Mouse (Mus musculus) urinary bladder, postnatal 14 days (tissue): Measurements from ENCODE around the gene Ankrd9.

ENCODE experiments used
- DNase-seq: peaks from one replicate; pipeline ENCODE4 v3.0.0; 2021; ENCODE audit warnings: low spot score

Gene Ankrd9

GRCm38 (mm10) chr12:110978607-110979406 lies at the start of gene Ankrd9:
Gene Ankrd9, minus strand, starts transcription at chr12:110979040.
- peak; percentile 99 for DNase-seq

GRCm38 (mm10) chr12:111021577-111021976 lies 42.7 kb upstream of the Ankrd9 start:
- no peak for DNase-seq

- no peak for DNase-seq
These were observed 42.3 kb upstream of the Ankrd9 start for GRCm38 (mm10) chr12:111021138-111021537.

- no peak for DNase-seq
These were observed 40.2 kb upstream of the Ankrd9 start for GRCm38 (mm10) chr12:111019086-111019485.

DNA sequence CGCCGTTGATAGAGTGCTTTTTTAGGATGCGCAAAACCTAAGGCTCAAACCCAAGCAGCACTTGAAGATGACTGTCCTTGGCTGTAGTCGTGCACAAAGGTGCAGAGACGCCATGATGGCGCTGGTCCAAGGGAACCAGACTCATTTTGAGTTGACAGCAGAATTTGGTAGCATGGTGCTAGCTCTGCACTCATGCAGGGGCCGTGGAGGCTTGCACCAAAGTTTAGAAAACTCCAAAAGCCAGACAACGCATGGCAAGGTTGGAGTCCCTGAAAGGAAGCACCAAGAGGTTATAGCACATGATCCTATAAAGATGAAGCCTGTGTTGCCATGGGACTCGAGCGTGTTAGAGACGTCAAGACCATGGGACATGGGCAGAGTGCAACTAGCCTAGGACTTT lies 39.2 kb upstream of the Ankrd9 start:
- no peak for DNase-seq

DNA sequence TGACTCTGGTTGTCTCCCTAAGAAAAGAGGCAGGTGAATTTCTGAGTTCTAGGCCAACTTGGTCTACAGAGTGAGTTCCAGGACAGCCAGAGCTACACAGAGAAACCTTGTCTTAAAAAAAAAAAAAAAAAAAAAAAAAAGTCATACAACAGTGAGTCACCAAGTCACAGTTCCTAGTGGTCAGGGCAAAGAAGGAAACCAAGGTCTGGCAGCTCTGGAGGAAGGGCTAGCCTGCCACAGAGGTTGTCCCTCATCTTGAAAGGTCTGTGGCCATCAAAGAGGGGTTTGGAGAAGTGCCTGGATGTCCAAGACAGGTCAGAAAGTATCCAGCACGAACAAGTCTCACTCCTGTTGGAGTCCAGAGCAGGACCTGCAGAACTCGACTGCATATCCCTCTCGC lies 38.0 kb upstream of the Ankrd9 start:
- no peak for DNase-seq

- DNase-seq: no peak
These were observed 30.9 kb upstream of the Ankrd9 start for GRCm38 (mm10) chr12:111009615-111010257.

DNA sequence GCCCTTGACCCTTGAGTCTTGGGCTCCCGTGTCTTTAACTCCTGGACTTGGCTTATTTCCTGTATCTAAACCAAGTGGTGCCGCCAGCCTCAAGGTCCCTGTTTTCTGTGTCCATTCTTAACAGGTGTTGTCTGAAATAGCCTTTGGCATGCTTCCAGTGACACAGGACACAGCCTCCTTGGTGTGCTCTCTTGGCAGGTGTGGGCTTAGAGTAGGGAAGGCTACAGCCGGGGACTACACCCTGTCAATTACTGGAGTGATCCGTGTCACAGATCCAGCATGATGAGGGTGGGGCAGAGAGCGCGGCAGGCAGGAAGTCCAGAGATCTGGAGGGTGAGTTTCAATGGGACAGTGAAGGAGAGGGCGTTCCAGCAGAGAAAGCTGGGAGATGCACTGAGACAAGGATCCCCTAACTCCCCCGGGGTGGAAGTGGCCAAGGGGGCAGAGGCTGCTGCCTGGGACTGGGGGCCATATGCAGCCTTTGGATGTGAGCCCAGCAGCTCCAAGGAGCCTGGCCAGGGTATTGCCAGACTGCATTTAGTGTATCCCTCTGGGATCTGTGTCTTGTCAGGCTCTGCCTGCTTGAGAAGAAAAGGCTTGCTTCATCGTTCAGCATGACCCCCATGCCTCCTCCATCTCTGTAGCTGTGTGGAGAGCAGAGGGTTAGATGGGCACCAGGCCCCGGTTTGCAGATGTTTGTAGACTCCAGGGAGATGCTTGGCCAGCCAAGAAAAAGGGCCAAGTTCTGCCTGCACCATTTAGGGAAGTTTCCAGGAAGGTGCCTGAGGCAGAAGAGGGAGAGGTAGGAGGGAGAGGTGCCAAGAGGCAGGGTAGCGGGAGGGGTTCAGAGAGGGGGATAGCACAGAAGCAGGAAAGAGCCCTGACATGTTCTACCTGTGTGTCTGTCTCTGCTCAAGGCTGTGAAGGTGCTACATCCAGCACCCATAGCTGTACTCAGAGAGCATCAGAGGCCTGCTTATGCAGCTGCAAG lies 30.0 kb upstream of the Ankrd9 start:
- peak; percentile 31 for DNase-seq

DNA sequence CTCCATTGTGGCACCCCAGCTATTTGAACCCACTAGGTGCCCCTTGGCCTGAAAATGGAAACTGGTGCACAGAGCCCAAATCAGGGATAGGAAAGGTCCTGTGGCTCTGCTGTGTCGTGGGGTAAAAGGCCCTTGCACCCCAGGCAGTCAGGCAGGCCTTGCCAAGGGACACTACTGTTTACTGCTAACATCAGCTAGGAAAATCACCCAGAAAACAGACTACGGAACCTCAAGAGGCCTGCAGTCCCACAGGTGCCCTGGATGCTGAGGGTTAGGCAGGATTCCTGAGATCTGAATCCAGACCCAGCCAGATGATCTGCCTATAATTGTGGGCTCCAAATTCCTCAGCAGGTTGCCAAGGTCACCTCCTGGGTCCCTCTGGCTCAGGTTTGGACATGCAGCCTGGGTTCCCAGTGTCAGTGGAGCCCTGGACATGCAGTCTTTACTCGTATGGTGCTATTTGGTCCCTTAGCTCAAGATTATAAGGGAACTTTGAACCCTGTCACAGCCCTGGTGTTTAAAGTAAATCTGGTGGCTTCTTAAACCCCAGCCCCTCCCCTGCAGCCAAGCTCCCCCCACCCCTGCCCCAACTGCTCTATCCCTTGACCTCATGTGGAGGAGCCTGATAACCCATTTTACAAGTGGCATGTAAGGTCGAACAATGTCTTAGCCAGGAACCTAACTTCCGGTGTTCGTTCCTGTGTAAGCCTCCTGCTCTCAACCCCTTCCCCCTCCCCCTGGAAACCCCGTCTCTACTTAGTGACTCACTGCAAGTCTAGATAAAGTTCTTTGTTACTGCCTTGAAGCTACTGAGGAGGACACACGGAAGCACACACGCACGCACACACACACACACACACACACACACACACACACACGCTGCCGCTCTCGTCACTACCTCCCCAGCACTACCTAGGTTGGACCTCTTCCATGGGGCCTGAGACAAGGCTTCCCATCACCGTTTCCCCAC lies 28.6 kb upstream of the Ankrd9 start:
- DNase-seq: peak; percentile 71

DNA sequence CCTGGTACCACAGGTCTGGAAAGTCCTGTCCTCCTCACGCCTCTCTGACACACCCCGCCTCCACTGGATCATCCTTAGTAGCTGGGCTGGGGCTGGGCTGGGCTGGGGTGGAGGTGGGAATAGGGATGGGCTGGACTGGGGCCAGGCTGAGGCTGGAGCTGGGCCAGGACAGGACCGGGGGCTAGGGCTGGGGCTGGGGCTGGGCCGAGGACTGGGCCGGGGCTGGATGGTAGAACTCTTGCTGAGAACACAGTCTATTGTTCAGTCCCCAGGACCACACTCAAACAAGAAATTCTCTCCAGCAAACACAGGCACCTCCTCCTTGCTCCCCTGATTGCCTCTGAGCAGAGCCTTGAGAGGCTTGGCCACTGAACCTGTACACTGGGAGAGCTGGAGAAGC lies 27.5 kb upstream of the Ankrd9 start:
- no peak for DNase-seq

GRCm38 (mm10) chr12:111005803-111006202 lies 27.0 kb upstream of the Ankrd9 start:
- DNase-seq: no peak

DNA sequence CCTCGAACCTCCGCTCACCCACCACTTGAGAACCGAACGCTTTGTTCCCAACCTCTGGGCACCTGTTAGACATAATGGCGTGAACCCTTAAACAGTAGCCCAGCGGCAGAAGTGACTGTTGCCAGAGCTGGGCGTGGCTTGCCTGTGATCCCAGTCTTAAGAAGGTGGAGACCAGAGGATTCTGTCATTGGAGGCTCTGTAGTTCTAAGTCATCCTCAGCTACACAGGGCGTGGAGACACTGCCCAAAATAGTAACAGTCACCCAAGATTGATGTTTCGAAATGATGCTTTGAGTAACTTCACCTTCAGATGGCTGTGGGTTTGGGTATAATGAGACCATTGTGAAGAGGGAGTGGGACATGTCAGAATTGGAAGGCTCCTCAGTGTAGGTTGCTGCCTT lies 25.3 kb upstream of the Ankrd9 start:
- DNase-seq: no peak

DNA sequence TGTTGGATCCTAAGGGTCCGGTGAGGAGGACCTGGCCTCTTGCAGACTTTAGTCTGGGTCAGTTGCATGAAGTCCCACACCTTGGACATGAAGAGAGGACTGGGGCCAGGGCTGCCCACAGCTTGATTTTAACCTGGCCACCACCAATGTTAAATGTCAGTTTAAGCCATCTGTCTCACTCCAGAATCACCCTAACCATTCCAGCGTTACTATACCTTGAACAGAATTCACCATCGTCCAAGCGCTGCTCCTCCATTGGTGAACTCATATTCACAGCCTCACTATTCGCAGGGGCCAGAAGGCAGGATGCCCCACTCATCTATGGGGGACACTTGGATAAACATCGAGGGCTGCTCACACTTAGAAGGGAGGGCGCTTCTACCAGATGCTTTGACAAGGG lies 22.1 kb upstream of the Ankrd9 start:
- no peak for DNase-seq

- no peak for DNase-seq
These were observed 21.0 kb upstream of the Ankrd9 start for GRCm38 (mm10) chr12:110999820-111000219.

GRCm38 (mm10) chr12:110998092-110998491 lies 19.3 kb upstream of the Ankrd9 start:
- DNase-seq: no peak

DNA sequence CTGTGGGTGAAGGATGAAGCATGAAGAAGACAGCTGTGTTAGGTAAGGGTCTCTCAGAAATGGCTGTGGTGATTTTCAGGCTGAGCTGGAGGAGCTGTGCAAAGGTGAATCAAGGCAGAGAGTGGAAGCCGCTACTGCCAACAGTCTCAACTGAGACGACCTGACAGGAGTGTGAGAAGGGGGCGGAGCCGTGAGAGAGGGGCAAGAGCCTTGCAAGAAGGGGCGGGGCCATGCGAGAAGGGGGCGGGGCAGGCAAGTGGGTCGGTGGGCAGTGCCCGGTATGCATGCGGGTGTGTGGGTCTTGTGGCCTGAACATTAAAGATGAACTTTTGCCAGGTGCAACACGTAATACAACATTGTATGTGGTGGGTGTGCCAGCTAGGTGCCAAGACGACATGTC lies 15.8 kb upstream of the Ankrd9 start:
- no peak for DNase-seq

GRCm38 (mm10) chr12:110993226-110993625 lies 14.4 kb upstream of the Ankrd9 start:
- no peak for DNase-seq

DNA sequence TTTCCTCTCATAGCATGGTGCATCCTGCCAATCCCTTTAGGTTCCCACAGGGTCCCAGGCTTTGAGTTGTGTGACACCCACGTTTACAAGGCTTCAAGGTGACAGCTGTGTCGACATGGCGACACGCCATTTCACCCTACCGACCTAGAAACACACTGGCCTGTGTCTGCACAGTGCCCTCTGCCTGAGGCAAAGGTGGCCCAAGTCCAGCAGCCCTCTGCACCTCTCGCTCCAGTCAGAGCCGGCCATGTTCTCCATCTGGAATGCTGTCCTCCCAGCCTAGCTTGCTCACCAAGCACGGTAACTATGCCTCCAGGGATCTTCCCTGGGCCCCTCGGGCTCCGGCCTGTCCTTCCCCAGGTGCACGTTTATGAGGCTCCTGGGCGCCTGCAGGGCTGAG lies 13.9 kb upstream of the Ankrd9 start:
- peak; percentile 51 for DNase-seq

GRCm38 (mm10) chr12:110992128-110992553 lies 13.3 kb upstream of the Ankrd9 start:
- DNase-seq: peak; percentile 93

DNA sequence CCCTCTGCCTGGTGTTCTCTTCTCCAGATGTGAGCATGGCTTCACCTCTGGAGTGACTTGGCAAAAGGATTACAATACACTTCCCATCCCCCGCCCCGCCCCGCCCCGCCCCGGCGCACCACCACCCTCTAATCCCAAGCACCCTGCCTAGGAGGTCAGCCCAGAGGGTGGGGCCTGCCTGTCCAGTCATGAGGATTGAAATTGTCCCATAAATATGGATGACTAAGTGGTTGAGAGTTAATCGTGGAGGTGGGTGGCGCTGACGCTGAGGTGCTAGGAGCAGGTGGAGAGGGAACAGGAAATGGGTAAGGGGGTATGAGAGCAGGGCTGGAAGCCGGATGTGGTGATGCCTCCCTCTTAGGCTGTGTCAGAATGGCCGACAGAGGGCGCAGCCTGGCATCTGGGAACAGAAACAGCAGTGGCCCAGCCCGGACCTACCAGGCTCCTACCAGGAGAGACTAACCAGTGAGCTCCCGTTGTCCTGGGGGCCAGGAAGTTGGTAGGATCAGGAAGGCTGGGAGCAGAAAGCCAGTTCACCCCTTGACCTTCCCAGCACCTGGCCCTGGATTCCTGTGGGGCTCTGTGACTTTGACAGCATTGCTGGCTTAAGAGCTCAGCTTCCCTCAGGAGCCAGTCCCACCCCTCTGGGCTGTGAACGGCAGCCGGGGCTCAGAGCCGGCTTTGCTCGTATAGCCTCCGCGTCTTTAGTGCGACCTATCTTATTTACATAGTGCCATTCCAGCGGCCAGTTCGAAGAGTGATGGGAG lies 12.7 kb upstream of the Ankrd9 start:
- DNase-seq: peak; percentile 87
